Mouse (Mus musculus): ENCODE measurements around the gene Mycl. TPM values are rescaled to one million over a fixed set of nuclear protein-coding genes. Genes with fewer than 3 reads are reported as not detected.
"Not testable (repeated sequence)": the region's sequence is repeated elsewhere in the genome, so short reads cannot be mapped to it uniquely, and the experiment has no call there.

Gene Mycl
- polyA plus RNA-seq, 1 experiment from 2014 or later: 13.0 TPM

DNA sequence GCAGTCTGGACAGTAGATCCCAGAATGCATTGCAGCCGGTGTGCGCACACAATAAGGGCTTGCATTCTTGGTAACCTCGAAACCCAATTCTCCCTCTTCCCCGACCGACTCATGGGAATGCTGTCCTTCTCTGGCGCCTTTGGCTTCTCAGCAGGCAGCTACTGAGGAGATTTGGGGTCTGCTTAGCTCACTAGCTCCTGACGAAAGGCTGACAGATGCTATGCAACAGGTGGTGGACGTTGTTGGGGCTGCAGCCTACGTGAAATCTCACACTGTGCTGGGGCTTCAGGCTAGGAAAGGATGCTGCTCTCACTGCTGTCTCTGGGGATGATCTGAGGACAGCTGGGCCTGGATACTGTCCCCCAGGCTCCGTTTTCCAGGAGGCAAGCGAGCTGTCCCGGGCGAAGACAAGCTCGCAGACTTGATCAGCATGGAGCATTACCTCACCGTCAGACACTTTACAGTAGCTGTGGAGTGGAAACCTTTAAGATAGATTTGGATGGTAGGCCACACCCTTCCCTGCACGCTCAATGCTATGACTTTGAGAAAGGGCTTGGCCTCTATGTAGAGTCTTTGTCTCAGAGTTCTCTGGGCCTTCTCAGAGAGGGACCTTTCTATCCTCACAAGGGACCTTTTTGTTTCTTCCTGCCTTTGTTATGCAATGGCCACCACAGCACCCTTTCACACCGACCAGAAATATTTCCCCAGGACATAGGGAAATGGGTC lies 5.3 kb downstream of the Mycl start:
- no peak for ATAC-seq (ENCODE audit: insufficient read depth, low FRiP score)

DNA sequence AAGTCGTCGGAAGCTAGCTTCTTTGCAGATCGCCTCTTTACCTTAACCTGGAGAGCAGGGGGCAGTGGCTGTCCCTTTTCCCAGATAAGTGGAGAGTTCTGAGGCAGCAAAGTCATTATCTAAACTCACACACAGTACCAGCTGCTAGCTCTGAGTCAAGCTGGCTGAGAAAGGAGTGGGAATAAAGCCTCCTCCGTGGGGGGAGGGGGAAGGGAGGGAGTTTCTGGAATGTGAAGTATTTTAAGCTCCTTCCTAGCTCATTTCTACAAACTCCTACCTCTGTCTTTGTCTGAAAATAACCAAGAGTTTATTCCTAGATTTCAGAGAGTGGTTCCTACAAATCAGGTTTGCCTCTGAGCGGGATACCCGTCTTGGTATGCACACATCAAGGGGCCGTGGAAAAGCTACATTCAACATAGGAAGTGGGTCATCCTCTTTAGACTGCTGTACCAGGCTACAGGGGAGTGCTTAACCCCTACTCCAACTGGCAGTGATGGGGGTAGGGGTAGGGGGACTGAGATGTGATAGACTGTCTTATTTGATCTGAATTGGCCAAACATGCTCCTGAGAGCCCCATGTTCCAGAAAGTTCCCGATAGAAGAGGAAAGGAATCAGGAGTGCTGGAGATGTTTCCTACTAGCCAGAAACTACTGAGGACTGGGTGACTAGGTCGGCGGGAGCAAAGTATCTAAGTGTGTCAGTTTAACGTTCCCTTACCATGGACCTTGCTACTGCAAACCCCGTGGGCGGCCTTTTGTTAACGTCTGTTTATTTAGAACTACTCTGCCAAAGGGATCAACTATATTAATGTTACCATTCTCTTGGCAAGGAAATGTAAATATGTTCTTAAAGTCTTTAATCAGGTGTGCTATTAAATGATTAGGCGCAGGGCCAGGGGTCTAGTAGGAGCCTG lies 9.9 kb downstream of the Mycl start:
- Histone ChIP-seq H3K27ac (ENCODE audit: low read length) (no peak overlapping the region), H3K36me3 (ENCODE audit: control insufficient read depth, insufficient read depth, low read length) (no peaks in the 10 kb centered on the region), H3K27me3 (ENCODE audit: control insufficient read depth, insufficient read depth, low read length) (no peaks in the 10 kb centered on the region), H3K4me1 (ENCODE audit: control insufficient read depth, insufficient read depth, low read length) (peaks cover 11% of the 10 kb centered on the region), H3K9ac (ENCODE audit: low read length) (no peak overlapping the region), H3K4me3 (replicated peaks; ENCODE audit: low read length) (no peak overlapping the region), H3K4me2 (ENCODE audit: low read depth, low read length) (no peak overlapping the region), H3K9me3 (replicated peaks; ENCODE audit: control insufficient read depth, low read length) (no peaks in the 10 kb centered on the region)
- 20% methylated on average over 15 of the region's 15 CpGs for whole genome bisulfite sequencing
- peak; percentile 61; the same call in 1 of the 2 replicates for ATAC-seq (ENCODE audit: insufficient read depth, low FRiP score)

More for the DNA sequence above, 5.3 kb downstream of the Mycl start:
- no peak overlapping the region for H3K27ac ChIP-seq (ENCODE audit: low read length)
- H3K36me3 ChIP-seq (ENCODE audit: control insufficient read depth, insufficient read depth, low read length): no peaks in the 10 kb centered on the region
- H3K4me3 ChIP-seq (replicated peaks; ENCODE audit: low read length): no peak overlapping the region
- WGBS: 70% methylated on average over 17 of the region's 17 CpGs
- H3K4me2 ChIP-seq (ENCODE audit: low read depth, low read length): no peak overlapping the region
- peaks cover 16% of the 10 kb centered on the region for H3K4me1 ChIP-seq (ENCODE audit: control insufficient read depth, insufficient read depth, low read length)
- no peak overlapping the region for H3K9ac ChIP-seq (ENCODE audit: low read length)
- H3K27me3 ChIP-seq (ENCODE audit: control insufficient read depth, insufficient read depth, low read length): no peaks in the 10 kb centered on the region
- H3K9me3 ChIP-seq (replicated peaks; ENCODE audit: control insufficient read depth, low read length): no peaks in the 10 kb centered on the region

DNA sequence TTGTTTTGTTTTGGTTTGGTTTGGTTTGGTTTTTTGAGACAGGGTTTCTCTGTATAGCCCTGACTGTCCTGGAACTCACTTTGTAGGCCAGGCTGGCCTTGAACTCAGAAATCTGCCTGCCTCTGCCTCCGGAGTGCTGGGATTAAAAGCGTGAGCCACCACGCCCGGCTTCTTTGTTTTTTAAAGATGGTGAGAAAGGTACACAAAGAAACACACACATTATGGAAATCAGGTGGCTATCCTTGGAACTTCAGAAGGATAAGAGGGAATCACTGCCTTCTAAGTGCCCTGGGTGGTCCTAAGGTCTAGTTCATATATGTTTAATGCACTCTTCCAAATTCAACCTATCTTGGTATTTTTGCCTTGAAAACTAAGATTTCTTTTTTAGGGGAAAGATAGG lies 17.0 kb downstream of the Mycl start:
- H3K4me1 ChIP-seq (ENCODE audit: control insufficient read depth, insufficient read depth, low read length); H3K4me2 ChIP-seq (ENCODE audit: low read depth, low read length); ATAC-seq (ENCODE audit: insufficient read depth, low FRiP score); H3K36me3 ChIP-seq (ENCODE audit: control insufficient read depth, insufficient read depth, low read length); H3K27ac ChIP-seq (ENCODE audit: low read length); H3K27me3 ChIP-seq (ENCODE audit: control insufficient read depth, insufficient read depth, low read length); H3K9me3 ChIP-seq (replicated peaks; ENCODE audit: control insufficient read depth, low read length); H3K4me3 ChIP-seq (replicated peaks; ENCODE audit: low read length); H3K9ac ChIP-seq (ENCODE audit: low read length): not testable (repeated sequence)
- WGBS: 87% methylated on average over 4 of the region's 4 CpGs

DNA sequence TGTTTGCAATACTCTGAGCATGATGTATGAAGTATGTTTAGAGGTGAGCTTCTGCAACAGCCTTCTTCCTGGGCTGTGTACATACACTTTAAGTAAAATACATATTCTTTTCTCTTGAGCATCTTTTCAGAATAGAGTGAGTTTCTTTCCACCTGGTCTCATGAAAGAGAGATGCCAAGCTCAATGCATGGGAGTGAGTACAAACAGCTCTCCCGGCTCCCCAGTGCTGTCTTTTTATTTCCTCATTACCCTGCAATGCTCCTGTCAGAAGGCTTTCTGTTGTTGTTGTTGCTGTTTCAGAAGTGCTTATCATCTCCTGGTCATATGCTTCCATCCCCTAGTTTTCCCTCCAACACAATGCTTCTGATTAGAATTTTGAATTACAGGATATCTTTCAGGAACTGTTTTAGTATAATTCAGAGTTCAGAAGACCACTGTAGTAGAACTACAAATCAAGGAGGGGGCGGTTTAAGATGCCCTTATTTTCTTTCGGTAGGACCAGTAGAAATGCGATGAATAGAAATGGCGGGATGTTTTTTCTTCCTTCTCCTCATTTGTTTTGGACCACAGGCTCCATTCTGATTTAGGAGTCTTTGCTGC lies 18.0 kb downstream of the Mycl start:
- H3K27me3 ChIP-seq (ENCODE audit: control insufficient read depth, insufficient read depth, low read length): no peaks in the 10 kb centered on the region
- no peak overlapping the region for H3K27ac ChIP-seq (ENCODE audit: low read length)
- peaks cover 10% of the 10 kb centered on the region for H3K4me1 ChIP-seq (ENCODE audit: control insufficient read depth, insufficient read depth, low read length)
- no peak overlapping the region for H3K9ac ChIP-seq (ENCODE audit: low read length)
- no peak overlapping the region for H3K4me3 ChIP-seq (replicated peaks; ENCODE audit: low read length)
- WGBS: 71% methylated on average over 5 of the region's 5 CpGs
- ATAC-seq (ENCODE audit: insufficient read depth, low FRiP score): no peak
- no peak overlapping the region for H3K4me2 ChIP-seq (ENCODE audit: low read depth, low read length)
- H3K36me3 ChIP-seq (ENCODE audit: control insufficient read depth, insufficient read depth, low read length): no peaks in the 10 kb centered on the region
- H3K9me3 ChIP-seq (replicated peaks; ENCODE audit: control insufficient read depth, low read length): no peaks in the 10 kb centered on the region

DNA sequence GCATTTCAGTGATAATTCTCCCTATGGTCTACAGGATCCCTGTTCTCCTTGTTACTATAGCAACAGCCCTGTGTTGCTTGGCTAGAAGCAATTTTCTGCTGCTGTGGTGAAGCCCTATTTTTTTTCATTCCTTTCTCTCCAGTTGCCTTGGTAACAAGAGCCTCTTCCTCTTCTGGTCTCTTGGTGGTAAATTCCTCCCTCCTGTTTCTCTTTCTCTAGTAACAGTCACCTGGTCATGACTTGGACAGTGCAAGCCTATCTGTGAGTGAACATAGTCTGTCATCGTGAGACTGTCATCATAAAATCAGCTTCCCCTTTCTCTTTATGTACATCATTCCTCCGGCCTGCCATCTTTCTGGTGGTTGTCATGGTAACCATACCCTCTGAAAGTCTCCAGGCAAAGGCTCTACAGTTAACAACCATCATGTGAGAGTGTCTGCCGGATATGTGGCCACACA lies 18.5 kb downstream of the Mycl start:
- no peaks in the 10 kb centered on the region for H3K9me3 ChIP-seq (replicated peaks; ENCODE audit: control insufficient read depth, low read length)
- no peak overlapping the region for H3K9ac ChIP-seq (ENCODE audit: low read length)
- no peaks in the 10 kb centered on the region for H3K36me3 ChIP-seq (ENCODE audit: control insufficient read depth, insufficient read depth, low read length)
- H3K27ac ChIP-seq (ENCODE audit: low read length): no peak overlapping the region
- 37% methylated on average over 3 of the region's 3 CpGs for WGBS
- ATAC-seq (ENCODE audit: insufficient read depth, low FRiP score): no peak
- H3K4me3 ChIP-seq (replicated peaks; ENCODE audit: low read length): no peak overlapping the region
- no peaks in the 10 kb centered on the region for H3K27me3 ChIP-seq (ENCODE audit: control insufficient read depth, insufficient read depth, low read length)
- no peak overlapping the region for H3K4me2 ChIP-seq (ENCODE audit: low read depth, low read length)
- peaks cover 13% of the 10 kb centered on the region for H3K4me1 ChIP-seq (ENCODE audit: control insufficient read depth, insufficient read depth, low read length)

DNA sequence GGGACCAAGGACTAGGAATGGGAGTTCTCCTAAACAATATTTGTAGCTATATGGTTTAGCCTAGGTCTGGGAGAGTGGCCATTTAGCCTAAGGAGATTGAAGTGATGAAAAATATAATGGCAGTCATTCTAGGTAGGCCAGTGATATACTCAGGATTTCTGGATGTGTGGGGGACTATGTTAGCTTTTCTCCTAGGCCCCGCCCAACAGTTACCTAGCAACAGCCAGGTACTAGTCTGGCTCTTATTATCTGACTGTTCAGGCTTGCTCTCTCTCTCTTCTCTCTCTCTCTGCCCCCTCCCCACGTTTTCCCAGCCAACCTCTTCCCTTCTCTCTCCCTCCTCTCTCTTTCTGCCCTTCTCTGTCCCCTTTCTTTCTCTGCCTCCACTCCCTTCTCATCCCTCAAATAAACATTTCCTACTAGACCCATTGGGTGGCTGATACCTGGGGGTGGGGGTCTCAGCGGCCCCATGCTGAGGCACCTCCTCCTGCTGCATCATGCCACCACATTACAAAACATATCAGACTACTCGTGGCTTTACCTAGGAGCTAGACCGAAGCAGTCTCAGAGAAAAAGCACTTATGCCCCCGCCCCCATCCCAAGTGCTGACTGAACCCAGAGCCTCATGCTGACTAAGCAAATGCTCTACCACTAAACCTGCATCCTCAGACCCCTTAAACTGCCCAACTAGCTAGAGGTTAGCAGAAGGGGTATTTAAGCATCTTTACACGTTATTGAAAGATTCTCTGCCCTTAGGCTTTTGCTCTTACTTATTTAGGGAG lies 19.2 kb downstream of the Mycl start:
- Histone ChIP-seq H3K27me3 (ENCODE audit: control insufficient read depth, insufficient read depth, low read length) (no peaks in the 10 kb centered on the region), H3K4me1 (ENCODE audit: control insufficient read depth, insufficient read depth, low read length) (peaks cover 17% of the 10 kb centered on the region), H3K36me3 (ENCODE audit: control insufficient read depth, insufficient read depth, low read length) (no peaks in the 10 kb centered on the region), H3K9ac (ENCODE audit: low read length) (no peak overlapping the region), H3K9me3 (replicated peaks; ENCODE audit: control insufficient read depth, low read length) (no peaks in the 10 kb centered on the region), H3K4me3 (replicated peaks; ENCODE audit: low read length) (no peak overlapping the region), H3K27ac (ENCODE audit: low read length) (no peak overlapping the region), H3K4me2 (ENCODE audit: low read depth, low read length) (no peak overlapping the region)
- ATAC-seq (ENCODE audit: insufficient read depth, low FRiP score): no peak
- 36% methylated on average over 7 of the region's 7 CpGs for WGBS

DNA sequence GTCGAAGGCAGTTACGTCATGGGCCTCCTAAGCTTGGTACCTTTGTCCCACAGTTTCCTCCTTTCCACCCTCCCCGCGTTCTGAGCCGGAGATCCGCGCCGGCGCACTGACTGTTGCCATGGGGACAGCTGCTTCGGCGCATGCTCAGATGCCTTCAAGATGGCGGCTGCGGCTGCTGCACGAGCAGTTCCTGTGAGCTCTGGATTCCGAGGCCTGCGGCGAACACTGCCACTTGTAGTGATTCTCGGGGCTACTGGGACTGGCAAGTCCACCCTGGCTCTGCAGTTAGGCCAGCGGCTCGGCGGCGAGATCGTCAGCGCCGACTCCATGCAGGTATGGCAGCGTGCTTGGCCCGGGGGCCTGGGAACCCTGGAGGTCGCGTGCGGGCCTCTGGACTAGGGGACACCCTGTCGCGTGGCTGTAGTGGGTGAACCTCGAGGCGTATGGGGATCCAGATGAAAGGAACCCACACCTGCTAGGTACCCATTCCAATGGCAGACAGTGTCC lies 21.1 kb downstream of the Mycl start, which contains the start of gene Trit1:
Trit1 (plus strand) TSS at position 147 of the 507 bp plus-strand sequence.
- H3K9ac ChIP-seq (ENCODE audit: low read length): peak within 1 kb of the TSS; percentile 98
- H3K27me3 ChIP-seq (ENCODE audit: control insufficient read depth, insufficient read depth, low read length): no peaks in the 10 kb centered on the region
- H3K4me3 ChIP-seq (replicated peaks; ENCODE audit: low read length): peak within 1 kb of the TSS; percentile 99
- no peaks in the 10 kb centered on the region for H3K9me3 ChIP-seq (replicated peaks; ENCODE audit: control insufficient read depth, low read length)
- peak; percentile 96 for ATAC-seq (ENCODE audit: insufficient read depth, low FRiP score)
- H3K27ac ChIP-seq (ENCODE audit: low read length): peak within 1 kb of the TSS; percentile 91
- 0 out of 2 replicates have a peak, but pooled peaks cover 1% of the 10 kb centered on the region for H3K36me3 ChIP-seq (ENCODE audit: control insufficient read depth, insufficient read depth, low read length)
- under 1% methylated on average over 34 of the region's 34 CpGs for WGBS
- peak within 1 kb of the TSS; percentile 76 for H3K4me2 ChIP-seq (ENCODE audit: low read depth, low read length)
- peaks cover 17% of the 10 kb centered on the region for H3K4me1 ChIP-seq (ENCODE audit: control insufficient read depth, insufficient read depth, low read length)

DNA sequence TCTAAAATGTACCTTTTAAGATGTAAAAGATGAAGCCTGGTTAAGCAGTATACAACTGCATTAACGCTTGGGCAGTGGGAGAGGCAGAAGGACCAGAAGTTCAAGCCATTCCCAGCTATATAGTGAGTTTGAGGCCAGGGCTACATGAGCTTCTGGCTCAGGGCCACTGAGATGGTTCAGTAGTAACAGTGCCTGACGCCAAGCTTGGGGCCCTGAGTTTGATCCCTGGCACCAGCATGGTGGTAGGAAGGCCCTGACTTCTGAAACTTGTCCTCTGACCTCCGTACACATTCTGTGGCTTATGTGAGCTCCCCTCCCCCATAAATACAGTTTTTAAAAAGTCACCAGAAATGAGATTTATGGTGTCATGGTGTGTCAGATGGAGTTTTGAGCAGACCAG lies 26.1 kb downstream of the Mycl start:
- WGBS: 91% methylated on average over 3 of the region's 3 CpGs

More for the DNA sequence above, 26.1 kb downstream of the Mycl start:
- H3K9ac ChIP-seq (ENCODE audit: low read length): no peak overlapping the region
- no peaks in the 10 kb centered on the region for H3K9me3 ChIP-seq (replicated peaks; ENCODE audit: control insufficient read depth, low read length)
- no peak for ATAC-seq (ENCODE audit: insufficient read depth, low FRiP score)
- H3K4me2 ChIP-seq (ENCODE audit: low read depth, low read length): no peak overlapping the region
- 0 out of 2 replicates have a peak, but pooled peaks cover 3% of the 10 kb centered on the region for H3K36me3 ChIP-seq (ENCODE audit: control insufficient read depth, insufficient read depth, low read length)
- H3K27me3 ChIP-seq (ENCODE audit: control insufficient read depth, insufficient read depth, low read length): no peaks in the 10 kb centered on the region
- H3K4me3 ChIP-seq (replicated peaks; ENCODE audit: low read length): no peak overlapping the region
- H3K4me1 ChIP-seq (ENCODE audit: control insufficient read depth, insufficient read depth, low read length): peaks cover 12% of the 10 kb centered on the region
- no peak overlapping the region for H3K27ac ChIP-seq (ENCODE audit: low read length)
